Mouse (Mus musculus): Measurements from ENCODE around the gene Sox18. TPM values are rescaled to one million over a fixed set of nuclear protein-coding genes. Genes with fewer than 3 reads are reported as not detected.
A peak's percentile ranks its signal among the peaks of the same experiment; 100 is the strongest.

Gene Sox18
- polyA plus RNA-seq, 1 experiment from 2014 or later = 84.1 TPM

- no peak for ATAC-seq (ENCODE audit: low read depth)
- 68% methylated on average over 33 of the region's 33 CpGs for WGBS
Measured at GRCm38 (mm10) chr2:181696801-181697420, 25.5 kb upstream of the Sox18 start.

GRCm38 (mm10) chr2:181695776-181696175, 24.3 kb upstream of the Sox18 start:
- Histone ChIP-seq H3K4me1 (replicated peaks; ENCODE audit: control insufficient read depth, insufficient read depth, low read length) (peaks cover 11% of the 10 kb centered on the region), H3K27me3 (ENCODE audit: control insufficient read depth, insufficient read depth, low read depth, low read length) (no peaks in the 10 kb centered on the region), H3K36me3 (ENCODE audit: control insufficient read depth, insufficient read depth, low read length) (no peaks in the 10 kb centered on the region), H3K4me2 (ENCODE audit: low read depth, low read length) (no peak overlapping the region), H3K9ac (ENCODE audit: low read length) (no peak overlapping the region), H3K4me3 (ENCODE audit: low read length) (no peak overlapping the region), H3K9me3 (ENCODE audit: control insufficient read depth, low read length) (no peaks in the 10 kb centered on the region), H3K27ac (ENCODE audit: low read length) (no peak overlapping the region)
- 54% methylated on average over 1 of the region's 1 CpGs for WGBS
- no peak for ATAC-seq (ENCODE audit: low read depth)

More at GRCm38 (mm10) chr2:181696801-181697420, 25.5 kb upstream of the Sox18 start:
- Histone ChIP-seq H3K9me3 (ENCODE audit: control insufficient read depth, low read length) (no peaks in the 10 kb centered on the region), H3K9ac (ENCODE audit: low read length) (no peak overlapping the region), H3K36me3 (ENCODE audit: control insufficient read depth, insufficient read depth, low read length) (no peaks in the 10 kb centered on the region), H3K4me1 (replicated peaks; ENCODE audit: control insufficient read depth, insufficient read depth, low read length) (peaks cover 11% of the 10 kb centered on the region), H3K4me2 (ENCODE audit: low read depth, low read length) (no peak overlapping the region), H3K27me3 (ENCODE audit: control insufficient read depth, insufficient read depth, low read depth, low read length) (no peaks in the 10 kb centered on the region), H3K4me3 (ENCODE audit: low read length) (no peak overlapping the region), H3K27ac (ENCODE audit: low read length) (no peak overlapping the region)

GRCm38 (mm10) chr2:181694581-181694980, 23.1 kb upstream of the Sox18 start:
- Histone ChIP-seq H3K36me3 (ENCODE audit: control insufficient read depth, insufficient read depth, low read length) (no peaks in the 10 kb centered on the region), H3K4me1 (replicated peaks; ENCODE audit: control insufficient read depth, insufficient read depth, low read length) (peaks cover 11% of the 10 kb centered on the region), H3K4me2 (ENCODE audit: low read depth, low read length) (peak overlapping the region; percentile 91), H3K4me3 (ENCODE audit: low read length) (no peak overlapping the region), H3K9me3 (ENCODE audit: control insufficient read depth, low read length) (no peaks in the 10 kb centered on the region), H3K9ac (ENCODE audit: low read length) (no peak overlapping the region), H3K27me3 (ENCODE audit: control insufficient read depth, insufficient read depth, low read depth, low read length) (no peaks in the 10 kb centered on the region), H3K27ac (ENCODE audit: low read length) (no peak overlapping the region)
- ATAC-seq (ENCODE audit: low read depth) = no peak
- 87% methylated on average over 3 of the region's 3 CpGs for WGBS

- Histone ChIP-seq H3K27ac (ENCODE audit: low read length) (peak within 1 kb of the TSS; percentile 56), H3K4me2 (ENCODE audit: low read depth, low read length) (peak within 1 kb of the TSS; percentile 91), H3K9me3 (ENCODE audit: control insufficient read depth, low read length) (no peaks in the 10 kb centered on the region), H3K4me1 (replicated peaks; ENCODE audit: control insufficient read depth, insufficient read depth, low read length) (peaks cover 11% of the 10 kb centered on the region), H3K9ac (ENCODE audit: low read length) (peak within 1 kb of the TSS; percentile 82), H3K36me3 (ENCODE audit: control insufficient read depth, insufficient read depth, low read length) (peaks cover 3% of the 10 kb centered on the region; the same call in 1 of the 2 replicates), H3K4me3 (ENCODE audit: low read length) (peak within 1 kb of the TSS; percentile 74), H3K27me3 (ENCODE audit: control insufficient read depth, insufficient read depth, low read depth, low read length) (no peaks in the 10 kb centered on the region)
- peak; percentile 94 for ATAC-seq (ENCODE audit: low read depth)
- under 1% methylated on average over 61 of the region's 75 CpGs for WGBS
Measured at GRCm38 (mm10) chr2:181693339-181694280, 22.2 kb upstream of the Sox18 start, which contains the start of gene Rgs19. Gene Rgs19, minus strand, starts transcription at chr2:181693977.

GRCm38 (mm10) chr2:181692304-181692703, 20.9 kb upstream of the Sox18 start:
- ATAC-seq (ENCODE audit: low read depth) = no peak
- H3K4me3 ChIP-seq (ENCODE audit: low read length) = no peak overlapping the region; the same call in 1 of the 2 replicates
- no peaks in the 10 kb centered on the region for H3K27me3 ChIP-seq (ENCODE audit: control insufficient read depth, insufficient read depth, low read depth, low read length)
- peaks cover 6% of the 10 kb centered on the region for H3K36me3 ChIP-seq (ENCODE audit: control insufficient read depth, insufficient read depth, low read length)
- peak overlapping the region; percentile 91; the same call in 1 of the 2 replicates for H3K4me2 ChIP-seq (ENCODE audit: low read depth, low read length)
- H3K4me1 ChIP-seq (replicated peaks; ENCODE audit: control insufficient read depth, insufficient read depth, low read length) = peaks cover 11% of the 10 kb centered on the region
- no peak overlapping the region for H3K27ac ChIP-seq (ENCODE audit: low read length)
- peak overlapping the region; percentile 82; the same call in 1 of the 2 replicates for H3K9ac ChIP-seq (ENCODE audit: low read length)
- 79% methylated on average over 3 of the region's 3 CpGs for WGBS
- H3K9me3 ChIP-seq (ENCODE audit: control insufficient read depth, low read length) = no peaks in the 10 kb centered on the region

GRCm38 (mm10) chr2:181691571-181691970, 20.1 kb upstream of the Sox18 start:
- no peak overlapping the region for H3K9ac ChIP-seq (ENCODE audit: low read length)
- peaks cover 10% of the 10 kb centered on the region for H3K36me3 ChIP-seq (ENCODE audit: control insufficient read depth, insufficient read depth, low read length)
- H3K27ac ChIP-seq (ENCODE audit: low read length) = no peak overlapping the region
- H3K4me2 ChIP-seq (ENCODE audit: low read depth, low read length) = no peak overlapping the region
- no peaks in the 10 kb centered on the region for H3K27me3 ChIP-seq (ENCODE audit: control insufficient read depth, insufficient read depth, low read depth, low read length)
- WGBS = 90% methylated on average over 4 of the region's 4 CpGs
- no peak overlapping the region for H3K4me3 ChIP-seq (ENCODE audit: low read length)
- peaks cover 11% of the 10 kb centered on the region for H3K4me1 ChIP-seq (replicated peaks; ENCODE audit: control insufficient read depth, insufficient read depth, low read length)
- H3K9me3 ChIP-seq (ENCODE audit: control insufficient read depth, low read length) = no peaks in the 10 kb centered on the region
- ATAC-seq (ENCODE audit: low read depth) = no peak

GRCm38 (mm10) chr2:181691083-181691482, 19.6 kb upstream of the Sox18 start:
- no peak overlapping the region for H3K4me2 ChIP-seq (ENCODE audit: low read depth, low read length)
- H3K27me3 ChIP-seq (ENCODE audit: control insufficient read depth, insufficient read depth, low read depth, low read length) = no peaks in the 10 kb centered on the region
- H3K9ac ChIP-seq (ENCODE audit: low read length) = no peak overlapping the region
- peaks cover 11% of the 10 kb centered on the region for H3K4me1 ChIP-seq (replicated peaks; ENCODE audit: control insufficient read depth, insufficient read depth, low read length)
- H3K4me3 ChIP-seq (ENCODE audit: low read length) = no peak overlapping the region
- H3K9me3 ChIP-seq (ENCODE audit: control insufficient read depth, low read length) = no peaks in the 10 kb centered on the region
- no peak for ATAC-seq (ENCODE audit: low read depth)
- WGBS = 87% methylated on average over 6 of the region's 6 CpGs
- H3K36me3 ChIP-seq (ENCODE audit: control insufficient read depth, insufficient read depth, low read length) = peaks cover 11% of the 10 kb centered on the region
- H3K27ac ChIP-seq (ENCODE audit: low read length) = no peak overlapping the region

- WGBS = 85% methylated on average over 10 of the region's 10 CpGs
- ATAC-seq (ENCODE audit: low read depth) = no peak
- H3K27ac ChIP-seq (ENCODE audit: low read length) = no peak overlapping the region
- H3K9ac ChIP-seq (ENCODE audit: low read length) = no peak overlapping the region
- no peaks in the 10 kb centered on the region for H3K27me3 ChIP-seq (ENCODE audit: control insufficient read depth, insufficient read depth, low read depth, low read length)
- H3K4me1 ChIP-seq (replicated peaks; ENCODE audit: control insufficient read depth, insufficient read depth, low read length) = peaks cover 11% of the 10 kb centered on the region
- H3K36me3 ChIP-seq (ENCODE audit: control insufficient read depth, insufficient read depth, low read length) = peaks cover 11% of the 10 kb centered on the region
- no peaks in the 10 kb centered on the region for H3K9me3 ChIP-seq (ENCODE audit: control insufficient read depth, low read length)
- H3K4me3 ChIP-seq (ENCODE audit: low read length) = no peak overlapping the region
- H3K4me2 ChIP-seq (ENCODE audit: low read depth, low read length) = no peak overlapping the region
Measured at GRCm38 (mm10) chr2:181689466-181690160, 18.2 kb upstream of the Sox18 start.

GRCm38 (mm10) chr2:181687586-181687985, 16.1 kb upstream of the Sox18 start:
- H3K4me3 ChIP-seq (ENCODE audit: low read length) = no peak overlapping the region
- WGBS = 95% methylated on average over 8 of the region's 8 CpGs
- no peaks in the 10 kb centered on the region for H3K9me3 ChIP-seq (ENCODE audit: control insufficient read depth, low read length)
- H3K27ac ChIP-seq (ENCODE audit: low read length) = no peak overlapping the region
- H3K4me1 ChIP-seq (replicated peaks; ENCODE audit: control insufficient read depth, insufficient read depth, low read length) = peaks cover 4% of the 10 kb centered on the region
- ATAC-seq (ENCODE audit: low read depth) = no peak
- H3K4me2 ChIP-seq (ENCODE audit: low read depth, low read length) = no peak overlapping the region
- no peak overlapping the region for H3K9ac ChIP-seq (ENCODE audit: low read length)
- peaks cover 11% of the 10 kb centered on the region for H3K36me3 ChIP-seq (ENCODE audit: control insufficient read depth, insufficient read depth, low read length)
- no peaks in the 10 kb centered on the region for H3K27me3 ChIP-seq (ENCODE audit: control insufficient read depth, insufficient read depth, low read depth, low read length)
